Mouse (Mus musculus) liver, embryonic 14.5 days (tissue): ENCODE measurements at regions not wholly inside any gene's neighbourhood (a gene's known extent, or its start where the extent isn't known, plus 50 kb on each side); places are given as distances from the start of the nearest gene placed in this dataset.

Source experiments
- CTCF ChIP-seq: IDR thresholded peaks from 2 replicates; pipeline ENCODE4 v1.5.1; 2016; ENCODE audit warnings: antibody characterized with exemption, low read depth, control low read depth
- EP300 ChIP-seq: IDR thresholded peaks from 2 replicates; pipeline ENCODE4 v1.6.1; 2016; ENCODE audit warnings: antibody characterized with exemption, low read depth

DNA sequence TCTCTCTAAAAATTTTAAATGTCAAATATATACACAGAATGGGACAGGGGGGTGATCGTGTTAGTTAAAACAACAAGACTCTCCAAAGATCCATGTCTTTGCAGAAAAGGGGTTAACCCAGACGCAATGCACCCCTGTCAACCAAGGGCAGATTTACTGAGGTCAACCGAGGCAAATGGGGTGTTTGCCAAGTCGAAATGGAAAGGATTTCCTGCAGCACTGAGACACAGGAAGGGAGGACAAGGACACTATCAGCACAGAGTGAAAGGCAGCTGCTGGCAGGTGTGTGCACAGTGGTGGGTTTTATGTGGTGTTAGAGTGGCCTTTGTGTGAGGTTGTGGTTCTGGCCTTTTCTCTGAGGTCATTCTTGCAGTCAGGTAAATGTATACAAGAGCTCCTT lies 226.7 kb downstream of the Ankrd16 start:
- TF ChIP-seq CTCF (no peak), EP300 (no peak)
